Mouse (Mus musculus): ENCODE measurements around the gene Rab13. TPM values are rescaled to one million over a fixed set of nuclear protein-coding genes. Genes with fewer than 3 reads are reported as not detected.

Rab13 gene
- polyA plus RNA-seq, 1 experiment from 2014 or later, result 16.4 TPM

DNA sequence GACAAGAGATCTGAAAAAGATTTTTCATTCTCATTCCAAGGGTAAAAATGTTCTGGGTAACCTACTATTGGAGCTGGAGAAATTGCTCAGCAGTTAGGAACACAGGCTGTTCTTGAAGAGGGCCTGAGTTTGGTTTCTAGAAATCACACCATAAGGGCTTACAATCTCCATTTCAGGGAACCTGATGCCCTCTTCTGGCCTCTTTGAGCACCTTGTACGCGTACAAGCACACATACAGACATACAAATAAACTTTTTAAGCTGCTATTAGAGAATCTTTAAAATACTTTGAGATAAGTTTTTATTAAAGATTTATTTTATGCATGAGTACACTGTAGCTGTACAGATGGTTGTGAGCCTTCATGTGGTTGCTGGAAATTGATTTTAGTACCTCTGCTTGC, 8.9 kb upstream of the Rab13 start:
- Histone ChIP-seq H3K27ac (ENCODE audit: low read depth, low read length) (no peak overlapping the region), H3K36me3 (ENCODE audit: control insufficient read depth, insufficient read depth, low read length) (peaks cover 9% of the 10 kb centered on the region; the same call in 1 of the 2 replicates), H3K4me1 (ENCODE audit: control insufficient read depth, insufficient read depth, low read length) (no peaks in the 10 kb centered on the region), H3K4me2 (no peak overlapping the region), H3K9ac (ENCODE audit: low read length) (no peak overlapping the region), H3K27me3 (ENCODE audit: control insufficient read depth, insufficient read depth, low read length) (no peaks in the 10 kb centered on the region), H3K9me3 (ENCODE audit: control insufficient read depth, low read length) (no peaks in the 10 kb centered on the region), H3K4me3 (ENCODE audit: low read depth, low read length) (no peak overlapping the region)
- DNase-seq (ENCODE audit: low spot score, missing footprints), result peak; percentile 23
- no peak for ATAC-seq (ENCODE audit: low FRiP score)
- WGBS, result 86% methylated on average over 2 of the region's 2 CpGs

- no peak overlapping the region for H3K4me2 ChIP-seq
- H3K27me3 ChIP-seq (ENCODE audit: control insufficient read depth, insufficient read depth, low read length), result no peaks in the 10 kb centered on the region
- H3K27ac ChIP-seq (ENCODE audit: low read depth, low read length), result no peak overlapping the region
- H3K36me3 ChIP-seq (ENCODE audit: control insufficient read depth, insufficient read depth, low read length), result peaks cover 12% of the 10 kb centered on the region
- 90% methylated on average over 2 of the region's 2 CpGs for WGBS
- peaks cover 10% of the 10 kb centered on the region for H3K4me1 ChIP-seq (ENCODE audit: control insufficient read depth, insufficient read depth, low read length)
- ATAC-seq (ENCODE audit: low FRiP score), result no peak
- peak; percentile 60 for DNase-seq (ENCODE audit: low spot score, missing footprints)
- no peaks in the 10 kb centered on the region for H3K9me3 ChIP-seq (ENCODE audit: control insufficient read depth, low read length)
- H3K9ac ChIP-seq (ENCODE audit: low read length), result no peak overlapping the region
- no peak overlapping the region for H3K4me3 ChIP-seq (ENCODE audit: low read depth, low read length)
Measured at GRCm38 (mm10) chr3:90208662-90209061, 4.8 kb upstream of the Rab13 start.

- ATAC-seq (ENCODE audit: low FRiP score), result no peak
- H3K36me3 ChIP-seq (ENCODE audit: control insufficient read depth, insufficient read depth, low read length), result peaks cover 12% of the 10 kb centered on the region
- WGBS, result 86% methylated on average over 5 of the region's 5 CpGs
Measured at GRCm38 (mm10) chr3:90209908-90210566, 3.5 kb upstream of the Rab13 start.

DNA sequence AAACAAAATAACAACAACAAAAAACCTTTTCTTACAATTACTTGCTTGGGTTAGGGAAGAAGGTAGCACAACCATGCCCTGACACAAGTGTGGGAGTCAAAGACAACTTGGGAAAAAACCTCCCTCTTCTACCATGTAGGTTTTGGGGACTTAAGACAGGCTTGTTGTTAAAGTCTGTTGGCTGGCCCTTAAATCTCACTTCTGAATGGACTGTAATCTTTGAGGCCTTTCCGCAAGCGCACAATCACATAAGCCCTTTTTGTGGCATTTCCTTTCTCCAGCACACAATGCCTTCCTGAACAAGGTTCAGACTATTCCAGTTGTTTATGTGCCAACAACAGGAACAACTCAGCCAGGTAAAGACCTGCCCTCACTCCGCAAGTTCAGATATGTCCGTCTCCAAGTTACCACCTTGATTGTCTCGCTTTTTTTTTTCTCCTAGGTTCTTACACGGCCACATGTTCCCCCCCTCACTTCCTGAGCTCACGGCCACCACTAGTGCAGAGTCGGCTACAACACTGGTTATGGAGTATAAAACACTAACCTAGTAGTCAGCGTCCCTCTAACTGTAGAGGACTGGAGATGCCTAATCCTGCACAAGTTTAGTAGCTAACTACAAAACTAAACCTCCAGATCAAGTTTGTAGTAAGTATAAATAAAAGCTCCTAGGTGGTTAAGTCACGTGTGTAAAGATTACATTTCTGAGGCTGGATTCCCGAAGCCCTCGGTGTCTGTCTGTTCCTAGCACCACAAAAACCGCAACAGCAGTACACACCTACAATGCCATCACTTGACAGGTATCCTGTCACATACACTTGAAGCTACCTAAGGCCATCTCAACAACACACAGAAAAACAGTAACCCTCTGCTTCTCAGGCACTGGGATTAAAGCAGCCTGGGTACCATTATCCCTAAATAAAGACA, 1.8 kb upstream of the Rab13 start:
- DNase-seq (ENCODE audit: low spot score, missing footprints) (peak; percentile 87), ATAC-seq (ENCODE audit: low FRiP score) (no peak)
- Histone ChIP-seq H3K4me2 (peak overlapping the region; percentile 88), H3K9me3 (ENCODE audit: control insufficient read depth, low read length) (no peaks in the 10 kb centered on the region), H3K27me3 (ENCODE audit: control insufficient read depth, insufficient read depth, low read length) (no peaks in the 10 kb centered on the region), H3K9ac (ENCODE audit: low read length) (no peak overlapping the region), H3K27ac (ENCODE audit: low read depth, low read length) (no peak overlapping the region), H3K4me3 (ENCODE audit: low read depth, low read length) (peak overlapping the region; percentile 75; the same call in 1 of the 2 replicates), H3K4me1 (ENCODE audit: control insufficient read depth, insufficient read depth, low read length) (peaks cover 14% of the 10 kb centered on the region), H3K36me3 (ENCODE audit: control insufficient read depth, insufficient read depth, low read length) (peaks cover 12% of the 10 kb centered on the region)
- WGBS, result 85% methylated on average over 13 of the region's 13 CpGs

More at GRCm38 (mm10) chr3:90209908-90210566, 3.5 kb upstream of the Rab13 start:
- peak; percentile 75 for DNase-seq (ENCODE audit: low spot score, missing footprints)
- Histone ChIP-seq H3K4me1 (ENCODE audit: control insufficient read depth, insufficient read depth, low read length) (peaks cover 14% of the 10 kb centered on the region), H3K27ac (ENCODE audit: low read depth, low read length) (no peak overlapping the region), H3K9ac (ENCODE audit: low read length) (no peak overlapping the region), H3K27me3 (ENCODE audit: control insufficient read depth, insufficient read depth, low read length) (no peaks in the 10 kb centered on the region), H3K9me3 (ENCODE audit: control insufficient read depth, low read length) (no peaks in the 10 kb centered on the region), H3K4me2 (no peak overlapping the region), H3K4me3 (ENCODE audit: low read depth, low read length) (no peak overlapping the region)

DNA sequence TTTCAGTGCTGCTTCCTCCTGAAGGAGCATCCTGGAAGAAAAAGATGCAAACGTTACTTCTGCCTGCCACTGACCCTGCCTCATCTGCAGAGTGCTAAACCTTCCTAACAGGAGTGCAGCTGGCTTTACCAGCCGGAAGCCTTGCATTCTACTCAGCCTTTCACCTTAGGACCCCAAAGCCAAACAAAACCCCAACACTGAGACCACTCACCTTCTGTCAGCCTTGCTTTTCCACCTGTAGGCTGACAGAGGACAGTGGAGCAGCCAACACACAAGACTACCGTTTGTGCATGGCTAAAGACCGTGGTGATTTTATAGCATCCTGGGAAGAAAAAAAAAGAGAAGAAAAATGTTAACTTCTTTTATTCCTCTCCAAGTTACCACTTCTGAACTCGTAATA, 772 bp upstream of the Rab13 start:
- Histone ChIP-seq H3K36me3 (ENCODE audit: control insufficient read depth, insufficient read depth, low read length) (peaks cover 12% of the 10 kb centered on the region), H3K27ac (ENCODE audit: low read depth, low read length) (no peak overlapping the region), H3K4me3 (ENCODE audit: low read depth, low read length) (peak overlapping the region; percentile 75), H3K4me2 (peak overlapping the region; percentile 88), H3K9me3 (ENCODE audit: control insufficient read depth, low read length) (no peaks in the 10 kb centered on the region), H3K4me1 (ENCODE audit: control insufficient read depth, insufficient read depth, low read length) (peaks cover 14% of the 10 kb centered on the region), H3K27me3 (ENCODE audit: control insufficient read depth, insufficient read depth, low read length) (no peaks in the 10 kb centered on the region), H3K9ac (ENCODE audit: low read length) (peak overlapping the region; percentile 83)
- no peak for ATAC-seq (ENCODE audit: low FRiP score)
- DNase-seq (ENCODE audit: low spot score, missing footprints), result no peak
- 12% methylated on average over 5 of the region's 5 CpGs for WGBS

- Histone ChIP-seq H3K36me3 (ENCODE audit: control insufficient read depth, insufficient read depth, low read length) (peaks cover 3% of the 10 kb centered on the region), H3K9me3 (ENCODE audit: control insufficient read depth, low read length) (no peaks in the 10 kb centered on the region), H3K9ac (ENCODE audit: low read length) (peak overlapping the region; percentile 83), H3K4me2 (peak overlapping the region; percentile 88), H3K4me3 (ENCODE audit: low read depth, low read length) (peak overlapping the region; percentile 75), H3K27ac (ENCODE audit: low read depth, low read length) (no peak overlapping the region), H3K4me1 (ENCODE audit: control insufficient read depth, insufficient read depth, low read length) (peaks cover 14% of the 10 kb centered on the region), H3K27me3 (ENCODE audit: control insufficient read depth, insufficient read depth, low read length) (no peaks in the 10 kb centered on the region)
- WGBS, result 15% methylated on average over 12 of the region's 12 CpGs
- ATAC-seq (ENCODE audit: low FRiP score) (peak; percentile 62), DNase-seq (ENCODE audit: low spot score, missing footprints) (peak; percentile 81)
Measured at GRCm38 (mm10) chr3:90213956-90214684, 625 bp downstream of the Rab13 start.

- H3K9me3 ChIP-seq (ENCODE audit: control insufficient read depth, low read length), result no peaks in the 10 kb centered on the region
- no peak overlapping the region for H3K4me3 ChIP-seq (ENCODE audit: low read depth, low read length)
- no peaks in the 10 kb centered on the region for H3K27me3 ChIP-seq (ENCODE audit: control insufficient read depth, insufficient read depth, low read length)
- DNase-seq (ENCODE audit: low spot score, missing footprints), result peak; percentile 68
- H3K27ac ChIP-seq (ENCODE audit: low read depth, low read length), result no peak overlapping the region
- no peaks in the 10 kb centered on the region; the same call in 1 of the 2 replicates for H3K36me3 ChIP-seq (ENCODE audit: control insufficient read depth, insufficient read depth, low read length)
- 25% methylated on average over 1 of the region's 1 CpGs for WGBS
- no peak for ATAC-seq (ENCODE audit: low FRiP score)
- no peak overlapping the region for H3K4me2 ChIP-seq
- peaks cover 18% of the 10 kb centered on the region for H3K4me1 ChIP-seq (ENCODE audit: control insufficient read depth, insufficient read depth, low read length)
- no peak overlapping the region for H3K9ac ChIP-seq (ENCODE audit: low read length)
Measured at GRCm38 (mm10) chr3:90215825-90216380, 2.4 kb downstream of the Rab13 start.

- peak overlapping the region; percentile 51 for H3K27ac ChIP-seq (ENCODE audit: low read depth, low read length)
- H3K4me3 ChIP-seq (ENCODE audit: low read depth, low read length), result peak overlapping the region; percentile 36
- H3K9ac ChIP-seq (ENCODE audit: low read length), result peak overlapping the region; percentile 74
- H3K36me3 ChIP-seq (ENCODE audit: control insufficient read depth, insufficient read depth, low read length), result no peaks in the 10 kb centered on the region; the same call in 1 of the 2 replicates
- H3K4me1 ChIP-seq (ENCODE audit: control insufficient read depth, insufficient read depth, low read length), result peaks cover 9% of the 10 kb centered on the region
- H3K27me3 ChIP-seq (ENCODE audit: control insufficient read depth, insufficient read depth, low read length), result no peaks in the 10 kb centered on the region
- no peaks in the 10 kb centered on the region for H3K9me3 ChIP-seq (ENCODE audit: control insufficient read depth, low read length)
- DNase-seq (ENCODE audit: low spot score, missing footprints), result no peak
- 13% methylated on average over 6 of the region's 6 CpGs for WGBS
- H3K4me2 ChIP-seq, result peak overlapping the region; percentile 71
- peak; percentile 60 for ATAC-seq (ENCODE audit: low FRiP score)
Measured at GRCm38 (mm10) chr3:90220088-90220487, 6.6 kb downstream of the Rab13 start.

Data from midbrain, embryonic 11.5 days (tissue).